Mouse (Mus musculus) myocyte (in vitro differentiated cells): ENCODE data around the gene Edn2. TPM values are rescaled to one million over a fixed set of nuclear protein-coding genes. Genes with fewer than 3 reads are reported as not detected.

Source experiments
- H3K27me3 ChIP-seq: one replicate; pipeline ENCODE4 v1.6.1; 2011; ENCODE audit not compliant: control insufficient read depth, insufficient read depth, insufficient read length
- H3K36me3 ChIP-seq: one replicate; pipeline ENCODE4 v1.6.1; 2011; ENCODE audit not compliant: control insufficient read depth, insufficient read depth
- H3K4me2 ChIP-seq: one replicate; pipeline ENCODE4 v1.6.1; 2011; ENCODE audit warnings: low read depth, control low read depth
- H3K4me3 ChIP-seq: one replicate; pipeline ENCODE4 v1.5.1; 2011; ENCODE audit warnings: mild to moderate bottlenecking, control low read depth, moderate library complexity
- H3K79me2 ChIP-seq: one replicate; pipeline ENCODE4 v1.6.1; 2011; ENCODE audit not compliant: control insufficient read depth, insufficient read depth
- H3ac ChIP-seq: one replicate; pipeline ENCODE4 v1.6.1; 2011; ENCODE audit not compliant: control insufficient read depth, insufficient read length
- CEBPB ChIP-seq: IDR thresholded peaks from 2 replicates; pipeline ENCODE4 v1.6.1; 2011; ENCODE audit warnings: mild to moderate bottlenecking, moderate library complexity; ENCODE audit not compliant: poor library complexity, insufficient read depth, severe bottlenecking
- E2F4 ChIP-seq: IDR thresholded peaks from one replicate; pipeline ENCODE4 v1.6.1; 2011; ENCODE audit warnings: mild to moderate bottlenecking, control low read depth, moderate library complexity; ENCODE audit not compliant: insufficient read depth
- MAX ChIP-seq: IDR thresholded peaks from one replicate; pipeline ENCODE4 v1.6.1; 2011; ENCODE audit warnings: low read depth, mild to moderate bottlenecking, control low read depth
- MYOD1 ChIP-seq, 3 experiments: IDR thresholded peaks; one replicate each; pipeline ENCODE4 v1.6.1; 2011; ENCODE audit warnings: control low read depth in 2 of 3, low read depth in 2 of 3, mild to moderate bottlenecking in 2 of 3, moderate library complexity in 1 of 3; ENCODE audit not compliant: insufficient read length in 2 of 3, control insufficient read depth in 1 of 3
- MYOG ChIP-seq, 3 experiments: IDR thresholded peaks; one replicate each; pipeline ENCODE4 v1.6.1; 2011; ENCODE audit warnings: control low read depth in 2 of 3, low read depth in 2 of 3, mild to moderate bottlenecking in 2 of 3; ENCODE audit not compliant: insufficient read length in 2 of 3, control insufficient read depth in 1 of 3, insufficient read depth in 1 of 3
- POLR2A ChIP-seq: IDR thresholded peaks from one replicate; pipeline ENCODE4 v1.6.1; 2011; ENCODE audit warnings: low read depth, mild to moderate bottlenecking, control low read depth, moderate library complexity; ENCODE audit not compliant: insufficient read length
- POLR2AphosphoS2 ChIP-seq: IDR thresholded peaks from one replicate; pipeline ENCODE4 v1.6.1; 2011; ENCODE audit warnings: low read depth, control low read depth; ENCODE audit not compliant: insufficient read length
- REST ChIP-seq: IDR thresholded peaks from one replicate; pipeline ENCODE4 v1.6.1; 2011; ENCODE audit warnings: mild to moderate bottlenecking, control low read depth, moderate library complexity; ENCODE audit not compliant: insufficient read depth, insufficient read length
- SRF ChIP-seq: IDR thresholded peaks from one replicate; pipeline ENCODE4 v1.6.1; 2011; ENCODE audit warnings: low read depth; ENCODE audit not compliant: control insufficient read depth, insufficient read length
- TCF12 ChIP-seq: IDR thresholded peaks from one replicate; pipeline ENCODE4 v1.6.1; 2011; ENCODE audit warnings: mild to moderate bottlenecking, control low read depth; ENCODE audit not compliant: poor library complexity, insufficient read depth, severe bottlenecking
- TCF3 ChIP-seq: IDR thresholded peaks from one replicate; pipeline ENCODE4 v1.6.1; 2011; ENCODE audit warnings: low read depth, control low read depth; ENCODE audit not compliant: insufficient read length
- USF1 ChIP-seq: IDR thresholded peaks from one replicate; pipeline ENCODE4 v1.6.1; 2011; ENCODE audit warnings: low read depth, mild to moderate bottlenecking, control low read depth, moderate library complexity
- polyA plus RNA-seq: library from polyadenylated mRNA; unstranded; fragments of >200 nt; fragmentation: generic; extraction: Trizol; gene quantifications from one replicate; pipeline ENCODE4 v1.2.1, GENCODE M21; 2012; ENCODE audit warnings: missing spikeins

Gene Edn2
- polyA plus RNA-seq, 1 experiment: not detected

DNA sequence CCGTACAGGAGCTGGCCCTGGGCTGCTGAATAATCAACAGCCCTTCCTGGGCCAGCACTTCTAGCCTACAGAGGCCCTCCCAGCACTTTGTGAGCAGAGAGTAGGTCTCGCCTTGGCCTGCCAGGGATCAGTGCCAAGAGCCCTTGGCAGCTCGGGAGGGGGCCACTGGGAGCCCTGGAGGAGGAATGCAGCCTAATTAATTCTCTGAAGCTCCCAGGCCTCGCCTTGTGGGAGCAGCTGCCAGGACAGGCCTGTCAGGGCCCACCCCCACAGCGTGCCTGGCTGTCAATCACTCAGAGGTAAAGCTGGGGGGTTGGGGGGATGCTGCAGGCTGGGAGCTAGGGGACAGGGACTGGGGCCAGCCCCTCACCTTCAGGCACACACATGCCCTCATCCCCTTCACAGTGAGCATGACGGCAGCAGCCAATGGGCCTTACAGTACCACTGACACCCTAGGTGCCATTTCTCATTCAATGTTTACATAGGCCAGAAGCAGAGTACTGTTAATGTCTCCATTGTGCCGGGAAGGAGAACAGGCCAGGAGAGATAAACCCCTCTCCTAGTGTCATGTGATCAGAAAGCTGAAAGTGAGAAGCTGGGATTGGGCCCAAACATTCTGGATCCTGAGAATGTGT is 11.2 kb downstream of the Edn2 start:
- no peak overlapping the region for H3ac ChIP-seq
- no peaks in the 10 kb centered on the region for H3K79me2 ChIP-seq
- no peak overlapping the region for H3K4me3 ChIP-seq
- no peak overlapping the region for H3K4me2 ChIP-seq
- no peaks in the 10 kb centered on the region for H3K36me3 ChIP-seq
- peaks cover 14% of the 10 kb centered on the region for H3K27me3 ChIP-seq
- TF ChIP-seq MYOG (IDR thresholded peaks at IDR 0.05; ENCODE audit: control insufficient read depth in 1 of 3, insufficient read depth in 1 of 3, insufficient read length in 2 of 3, low read depth in 2 of 3) (peak in 2 of 3 experiments; percentile 41 to 68), MYOD1 (IDR thresholded peaks at IDR 0.05; ENCODE audit: control insufficient read depth in 1 of 3, insufficient read length in 2 of 3, low read depth in 2 of 3) (peak in 1 of 3 experiments; percentile 75), REST (no peak)

- H3ac ChIP-seq: no peak overlapping the region
- no peak overlapping the region for H3K4me3 ChIP-seq
- H3K36me3 ChIP-seq: no peaks in the 10 kb centered on the region
- TF ChIP-seq TCF3 (no peak), SRF (no peak), MAX (no peak)
- no peak overlapping the region for H3K4me2 ChIP-seq
- no peaks in the 10 kb centered on the region for H3K79me2 ChIP-seq
- H3K27me3 ChIP-seq: peaks cover 22% of the 10 kb centered on the region
These were observed 18.1 kb downstream of the Edn2 start for GRCm38 (mm10) chr4:120179123-120179522.

DNA sequence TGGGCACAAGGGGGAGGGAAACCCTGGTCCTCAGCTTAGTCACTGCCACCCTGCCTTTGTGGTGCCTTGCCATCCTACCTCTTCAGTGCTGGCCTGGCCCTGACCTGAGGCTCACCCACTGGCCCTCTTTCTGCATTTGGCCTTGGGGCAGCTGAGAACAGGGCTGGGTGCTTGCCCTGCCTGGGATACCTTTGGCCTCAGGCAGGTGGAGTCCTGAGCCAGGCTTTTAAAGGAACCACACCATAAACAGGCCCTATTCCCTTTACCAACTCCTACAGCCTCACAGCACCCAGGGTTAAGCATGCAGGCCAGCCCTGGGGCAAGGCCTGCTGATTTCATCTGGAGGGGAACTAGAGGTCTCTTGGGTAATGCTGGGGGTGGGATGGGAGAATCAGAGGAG is 19.5 kb downstream of the Edn2 start:
- Histone ChIP-seq H3K4me2 (no peak overlapping the region), H3K36me3 (no peaks in the 10 kb centered on the region), H3K79me2 (no peaks in the 10 kb centered on the region), H3K4me3 (no peak overlapping the region), H3K27me3 (peaks cover 18% of the 10 kb centered on the region), H3ac (no peak overlapping the region)
- no peak for TF ChIP-seq USF1
- TF ChIP-seq TCF12: no peak
- TF ChIP-seq SRF: no peak
- no peak for TF ChIP-seq CEBPB
- TF ChIP-seq MYOG (IDR thresholded peaks at IDR 0.05; ENCODE audit: control insufficient read depth in 1 of 3, insufficient read depth in 1 of 3, insufficient read length in 2 of 3, low read depth in 2 of 3): no peak
- no peak for TF ChIP-seq E2F4
- TF ChIP-seq POLR2A: no peak
- no peak for TF ChIP-seq TCF3
- TF ChIP-seq REST: no peak
- no peak for TF ChIP-seq MYOD1 (IDR thresholded peaks at IDR 0.05; ENCODE audit: control insufficient read depth in 1 of 3, insufficient read length in 2 of 3, low read depth in 2 of 3)
- no peak for TF ChIP-seq POLR2AphosphoS2
- TF ChIP-seq MAX: no peak

- Histone ChIP-seq H3K4me3 (no peak overlapping the region), H3K27me3 (peaks cover 8% of the 10 kb centered on the region), H3K79me2 (no peaks in the 10 kb centered on the region), H3ac (no peak overlapping the region), H3K4me2 (no peak overlapping the region), H3K36me3 (no peaks in the 10 kb centered on the region)
- peak; percentile 48 for TF ChIP-seq REST
- TF ChIP-seq SRF: no peak
- no peak for TF ChIP-seq MYOG (IDR thresholded peaks at IDR 0.05; ENCODE audit: control insufficient read depth in 1 of 3, insufficient read depth in 1 of 3, insufficient read length in 2 of 3, low read depth in 2 of 3)
These were observed 23.5 kb downstream of the Edn2 start for GRCm38 (mm10) chr4:120184374-120184991.

DNA sequence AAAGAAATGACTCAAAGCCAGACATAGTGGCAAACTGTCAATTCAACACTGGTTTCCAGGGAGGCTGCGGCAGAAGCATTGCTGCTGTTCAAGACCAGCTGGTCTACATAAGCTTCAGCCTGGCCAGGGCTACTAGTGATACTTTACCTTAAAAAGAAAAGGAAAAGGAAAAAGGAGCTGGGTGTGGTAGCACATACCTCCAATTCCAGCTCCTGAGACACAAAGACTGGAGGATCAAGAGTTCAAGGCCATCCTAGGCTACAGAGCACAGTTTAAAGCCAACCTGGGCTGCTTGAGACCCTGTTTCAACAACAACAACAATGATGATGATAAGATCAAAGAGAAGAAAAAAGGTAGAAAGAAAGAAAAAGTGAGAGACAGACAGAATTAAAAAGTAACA is 25.4 kb downstream of the Edn2 start:
- Histone ChIP-seq H3K36me3 (no peaks in the 10 kb centered on the region), H3K27me3 (no peaks in the 10 kb centered on the region), H3K4me3 (no peak overlapping the region), H3K79me2 (no peaks in the 10 kb centered on the region), H3ac (no peak overlapping the region), H3K4me2 (no peak overlapping the region)
- no peak for TF ChIP-seq CEBPB
- no peak for TF ChIP-seq MYOD1 (IDR thresholded peaks at IDR 0.05; ENCODE audit: control insufficient read depth in 1 of 3, insufficient read length in 2 of 3, low read depth in 2 of 3)
- TF ChIP-seq TCF3: no peak
- no peak for TF ChIP-seq REST
- no peak for TF ChIP-seq SRF
- no peak for TF ChIP-seq E2F4
- TF ChIP-seq TCF12: no peak
- no peak for TF ChIP-seq POLR2A
- TF ChIP-seq USF1: no peak
- TF ChIP-seq POLR2AphosphoS2: no peak
- TF ChIP-seq MYOG (IDR thresholded peaks at IDR 0.05; ENCODE audit: control insufficient read depth in 1 of 3, insufficient read depth in 1 of 3, insufficient read length in 2 of 3, low read depth in 2 of 3): no peak
